Mouse (Mus musculus): ENCODE data around the gene Rasgef1a. TPM values are rescaled to one million over a fixed set of nuclear protein-coding genes. Genes with fewer than 3 reads are reported as not detected.

Gene Rasgef1a
- polyA plus RNA-seq, 1 experiment from 2014 or later: 0.22 TPM

DNA sequence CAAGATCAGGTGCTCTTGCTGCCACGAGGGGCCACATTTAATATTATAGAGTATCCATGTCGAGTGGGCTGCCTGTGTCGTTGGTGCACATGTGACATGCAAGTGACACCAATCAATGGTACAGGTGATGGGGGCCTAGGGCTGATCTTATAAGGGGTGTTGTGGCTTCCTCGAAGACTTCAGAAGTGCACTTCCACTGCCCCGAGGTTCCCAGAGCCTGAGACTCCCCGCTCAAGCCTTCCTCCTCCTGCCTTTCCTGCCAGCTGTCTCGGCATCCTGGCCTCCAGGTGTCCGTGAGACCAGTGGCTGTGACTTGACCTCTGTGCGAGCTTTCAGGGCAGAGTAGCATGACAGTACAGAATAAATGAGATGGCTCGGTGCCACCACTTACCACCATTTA lies 67.5 kb downstream of the Rasgef1a start:
- H3K4me2 ChIP-seq (replicated peaks): no peak overlapping the region
- H3K27ac ChIP-seq (replicated peaks): no peak overlapping the region
- WGBS: 77% methylated on average over 10 of the region's 10 CpGs
- no peaks in the 10 kb centered on the region for H3K36me3 ChIP-seq
- H3K27me3 ChIP-seq: no peaks in the 10 kb centered on the region; the same call in 1 of the 2 replicates
- ATAC-seq (ENCODE audit: low FRiP score, low read depth): no peak
- H3K4me1 ChIP-seq: peaks cover 15% of the 10 kb centered on the region
- no peaks in the 10 kb centered on the region for H3K9me3 ChIP-seq
- no peak overlapping the region for H3K4me3 ChIP-seq
- no peak overlapping the region for H3K9ac ChIP-seq (replicated peaks)

DNA sequence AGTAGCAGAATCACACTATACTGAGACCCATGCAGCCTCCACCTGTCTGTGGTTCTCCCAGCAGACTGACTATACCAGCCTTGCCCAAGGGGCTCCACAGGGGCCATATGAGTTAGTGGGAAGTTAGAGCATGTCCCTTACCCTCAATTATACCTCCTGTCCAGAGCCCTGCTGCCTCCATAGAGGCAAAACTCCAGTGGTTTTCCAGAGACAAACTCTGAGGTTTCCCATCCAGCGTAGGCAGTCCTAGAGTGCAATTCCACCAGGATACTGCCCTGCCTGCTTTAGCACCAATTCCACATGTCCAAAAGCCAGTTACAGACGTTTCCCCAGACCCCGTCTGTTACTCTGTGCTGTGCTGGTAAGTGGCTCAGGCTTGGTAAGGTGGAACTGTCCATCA lies 68.1 kb downstream of the Rasgef1a start:
- no peaks in the 10 kb centered on the region for H3K36me3 ChIP-seq
- 0 out of 2 replicates have a peak overlapping the region, but pooled peaks have one; percentile 35 for H3K27ac ChIP-seq (replicated peaks)
- no peaks in the 10 kb centered on the region; the same call in 1 of the 2 replicates for H3K27me3 ChIP-seq
- ATAC-seq (ENCODE audit: low FRiP score, low read depth): no peak
- no peaks in the 10 kb centered on the region for H3K9me3 ChIP-seq
- no peak overlapping the region for H3K4me3 ChIP-seq
- peaks cover 11% of the 10 kb centered on the region; the same call in 1 of the 2 replicates for H3K4me1 ChIP-seq
- WGBS: 55% methylated on average over 3 of the region's 3 CpGs
- no peak overlapping the region for H3K9ac ChIP-seq (replicated peaks)
- H3K4me2 ChIP-seq (replicated peaks): no peak overlapping the region

DNA sequence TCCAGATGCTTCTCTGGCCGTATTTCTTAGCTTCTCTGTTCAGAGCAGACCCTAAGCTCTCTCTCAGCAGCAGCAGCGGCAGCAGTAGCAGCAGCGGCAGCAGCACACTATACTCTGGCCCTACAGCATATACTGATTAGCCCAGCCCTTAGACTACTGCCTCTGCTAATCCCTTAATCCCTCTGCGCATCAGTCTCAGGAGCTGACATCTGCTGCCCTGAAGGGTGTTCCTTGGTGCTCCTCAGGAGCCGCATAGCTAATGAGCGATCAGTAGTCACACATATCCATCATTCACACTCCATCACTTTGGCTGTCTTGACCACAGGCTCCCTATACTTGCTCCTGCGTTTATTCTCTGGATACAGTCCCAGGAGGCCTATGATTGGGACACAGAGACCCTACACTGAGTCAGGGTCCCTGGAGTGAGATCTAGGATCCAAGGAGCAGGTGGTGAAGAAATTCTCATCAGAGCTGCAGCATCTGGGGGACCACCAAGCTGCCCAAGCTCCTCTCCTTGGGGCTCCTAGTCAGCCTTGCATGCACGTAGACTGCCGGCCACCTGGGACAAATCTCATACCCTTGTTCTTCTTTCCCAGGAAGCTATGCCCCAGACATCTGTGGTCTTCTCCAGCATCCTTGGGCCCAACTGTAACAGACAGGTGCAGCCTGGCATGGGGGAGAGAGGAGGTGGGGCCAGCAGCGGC lies 68.7 kb downstream of the Rasgef1a start:
- no peak overlapping the region for H3K4me2 ChIP-seq (replicated peaks)
- no peaks in the 10 kb centered on the region; the same call in 1 of the 2 replicates for H3K27me3 ChIP-seq
- H3K9me3 ChIP-seq: no peaks in the 10 kb centered on the region
- 47% methylated on average over 10 of the region's 10 CpGs for WGBS
- peak; percentile 62 for ATAC-seq (ENCODE audit: low FRiP score, low read depth)
- H3K4me1 ChIP-seq: peaks cover 9% of the 10 kb centered on the region; the same call in 1 of the 2 replicates
- H3K27ac ChIP-seq (replicated peaks): peak overlapping the region; percentile 35; the same call in 1 of the 2 replicates
- H3K36me3 ChIP-seq: no peaks in the 10 kb centered on the region
- H3K4me3 ChIP-seq: no peak overlapping the region
- no peak overlapping the region for H3K9ac ChIP-seq (replicated peaks)

DNA sequence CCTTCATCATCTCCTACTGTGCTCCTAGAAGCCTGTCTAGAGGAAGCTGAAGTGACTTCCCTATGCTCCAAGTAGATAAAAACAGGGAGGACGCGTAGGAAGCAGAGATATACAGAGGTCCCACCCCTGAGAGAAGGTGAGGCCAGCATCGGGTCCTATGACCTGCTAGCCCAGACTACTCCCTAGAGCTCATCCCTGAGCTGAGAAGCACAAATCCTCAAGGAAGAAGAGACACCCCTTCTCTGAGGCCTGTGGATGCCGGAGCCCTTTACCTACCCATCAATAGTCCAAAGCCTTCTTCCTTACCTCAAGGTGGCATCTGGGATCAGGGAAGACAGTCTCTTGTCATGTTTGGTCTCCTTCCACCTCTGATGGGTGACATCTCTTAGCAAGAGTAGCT lies 69.5 kb downstream of the Rasgef1a start:
- no peak for ATAC-seq (ENCODE audit: low FRiP score, low read depth)
- 92% methylated on average over 4 of the region's 4 CpGs for WGBS
- no peak overlapping the region for H3K9ac ChIP-seq (replicated peaks)

DNA sequence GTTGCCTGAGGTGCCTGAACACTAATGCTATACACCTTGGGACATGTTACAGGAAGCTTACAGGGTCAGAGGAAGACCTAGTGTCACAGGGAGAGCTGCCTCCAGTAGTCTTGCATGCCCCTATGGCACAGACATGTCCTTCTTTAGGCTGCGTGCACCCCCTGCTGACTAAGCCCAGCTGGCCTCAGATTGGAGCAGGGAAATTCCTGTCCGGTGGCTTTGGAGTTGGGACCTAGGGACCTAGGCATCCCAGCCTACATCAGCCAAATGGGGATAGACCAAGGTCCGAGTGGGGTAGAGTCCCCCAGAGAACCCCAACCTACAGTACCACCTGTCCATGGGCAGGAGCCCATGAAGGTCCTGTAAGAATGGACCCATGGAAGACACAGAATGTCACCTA lies 71.1 kb downstream of the Rasgef1a start:
- Histone ChIP-seq H3K4me2 (replicated peaks) (no peak overlapping the region), H3K9ac (replicated peaks) (no peak overlapping the region), H3K27ac (replicated peaks) (no peak overlapping the region), H3K4me3 (no peak overlapping the region), H3K27me3 (no peaks in the 10 kb centered on the region; the same call in 1 of the 2 replicates), H3K9me3 (no peaks in the 10 kb centered on the region), H3K36me3 (no peaks in the 10 kb centered on the region), H3K4me1 (peaks cover 9% of the 10 kb centered on the region; the same call in 1 of the 2 replicates)
- no peak for ATAC-seq (ENCODE audit: low FRiP score, low read depth)
- WGBS: 86% methylated on average over 3 of the region's 3 CpGs

More for the DNA sequence above, 69.5 kb downstream of the Rasgef1a start:
- H3K4me3 ChIP-seq: no peak overlapping the region
- H3K9me3 ChIP-seq: no peaks in the 10 kb centered on the region
- H3K27me3 ChIP-seq: no peaks in the 10 kb centered on the region; the same call in 1 of the 2 replicates
- H3K4me2 ChIP-seq (replicated peaks): no peak overlapping the region
- no peak overlapping the region for H3K27ac ChIP-seq (replicated peaks)
- H3K4me1 ChIP-seq: peaks cover 9% of the 10 kb centered on the region; the same call in 1 of the 2 replicates
- no peaks in the 10 kb centered on the region for H3K36me3 ChIP-seq

DNA sequence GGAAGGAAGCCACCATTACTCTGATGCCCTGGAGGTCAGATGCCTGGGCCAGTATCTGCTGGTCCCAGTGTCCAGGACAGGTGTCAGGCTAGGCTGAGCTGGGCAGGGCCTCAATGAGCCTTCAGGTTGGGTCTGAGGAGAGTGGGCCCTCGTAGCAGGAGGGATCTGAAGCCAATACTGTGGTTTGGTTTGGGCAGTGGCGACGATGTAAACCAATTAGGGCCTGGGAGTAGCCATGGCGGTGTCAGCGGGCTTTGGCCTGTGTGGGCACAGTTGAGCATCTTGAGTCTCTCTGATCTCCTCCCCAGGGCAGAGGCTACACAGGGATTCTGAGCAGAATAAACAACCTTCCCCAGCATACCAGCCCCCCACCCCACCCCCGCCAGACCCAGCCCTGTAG lies 72.4 kb downstream of the Rasgef1a start:
- WGBS: 79% methylated on average over 6 of the region's 6 CpGs
- H3K9ac ChIP-seq (replicated peaks): no peak overlapping the region
- H3K27me3 ChIP-seq: no peaks in the 10 kb centered on the region; the same call in 1 of the 2 replicates
- no peak for ATAC-seq (ENCODE audit: low FRiP score, low read depth)
- no peaks in the 10 kb centered on the region for H3K36me3 ChIP-seq
- no peak overlapping the region for H3K27ac ChIP-seq (replicated peaks)
- peaks cover 9% of the 10 kb centered on the region; the same call in 1 of the 2 replicates for H3K4me1 ChIP-seq
- H3K4me2 ChIP-seq (replicated peaks): no peak overlapping the region
- no peak overlapping the region for H3K4me3 ChIP-seq
- no peaks in the 10 kb centered on the region for H3K9me3 ChIP-seq

DNA sequence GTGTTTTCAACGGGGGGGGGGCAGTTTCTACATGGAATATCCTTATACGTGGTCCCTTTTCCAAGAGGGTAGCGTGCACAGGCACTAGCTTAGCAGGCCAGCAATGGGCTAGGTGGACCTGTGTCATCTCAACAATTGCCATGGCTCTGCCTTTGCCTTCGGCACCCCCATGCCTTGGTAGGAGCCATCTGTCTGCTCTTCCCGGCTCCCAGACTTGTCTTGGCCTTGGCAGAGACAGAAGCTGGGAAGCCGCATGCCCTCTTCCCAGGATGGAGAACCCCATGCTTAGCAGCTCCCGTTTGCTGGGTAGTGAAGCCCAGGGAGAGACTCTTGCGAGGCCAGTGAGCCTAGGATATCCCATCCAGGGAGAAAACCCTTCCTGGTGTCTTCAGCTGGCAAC lies 73.4 kb downstream of the Rasgef1a start:
- H3K9me3 ChIP-seq: no peaks in the 10 kb centered on the region
- H3K27me3 ChIP-seq: no peaks in the 10 kb centered on the region; the same call in 1 of the 2 replicates
- WGBS: 86% methylated on average over 8 of the region's 8 CpGs
- no peak overlapping the region for H3K27ac ChIP-seq (replicated peaks)
- H3K9ac ChIP-seq (replicated peaks): no peak overlapping the region
- H3K4me3 ChIP-seq: no peak overlapping the region
- no peak for ATAC-seq (ENCODE audit: low FRiP score, low read depth)
- no peak overlapping the region for H3K4me2 ChIP-seq (replicated peaks)
- H3K36me3 ChIP-seq: no peaks in the 10 kb centered on the region
- H3K4me1 ChIP-seq: peaks cover 7% of the 10 kb centered on the region; the same call in 1 of the 2 replicates

DNA sequence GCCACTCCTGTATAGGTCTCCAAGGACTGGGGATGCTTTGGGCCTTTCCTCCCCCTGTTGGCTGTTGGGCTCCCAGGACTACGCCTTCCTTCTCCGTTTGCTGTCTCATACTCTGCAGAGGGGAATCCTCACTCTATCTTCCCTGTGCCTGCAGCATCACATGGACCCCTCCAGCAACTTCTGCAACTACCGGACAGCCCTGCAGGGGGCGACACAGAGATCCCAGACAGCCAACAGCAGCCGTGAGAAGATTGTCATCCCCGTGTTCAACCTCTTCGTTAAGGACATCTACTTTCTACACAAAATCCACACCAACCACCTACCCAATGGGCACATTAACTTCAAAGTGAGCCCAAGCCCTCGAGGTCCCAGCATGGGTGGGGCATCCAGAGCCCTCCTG lies 76.7 kb downstream of the Rasgef1a start:
- H3K4me2 ChIP-seq (replicated peaks): no peak overlapping the region
- no peak overlapping the region for H3K27ac ChIP-seq (replicated peaks)
- no peaks in the 10 kb centered on the region for H3K36me3 ChIP-seq
- no peak for ATAC-seq (ENCODE audit: low FRiP score, low read depth)
- no peak overlapping the region for H3K4me3 ChIP-seq
- no peak overlapping the region for H3K9ac ChIP-seq (replicated peaks)
- H3K4me1 ChIP-seq: no peaks in the 10 kb centered on the region
- no peaks in the 10 kb centered on the region for H3K9me3 ChIP-seq
- H3K27me3 ChIP-seq: no peaks in the 10 kb centered on the region; the same call in 1 of the 2 replicates
- 54% methylated on average over 8 of the region's 8 CpGs for WGBS

DNA sequence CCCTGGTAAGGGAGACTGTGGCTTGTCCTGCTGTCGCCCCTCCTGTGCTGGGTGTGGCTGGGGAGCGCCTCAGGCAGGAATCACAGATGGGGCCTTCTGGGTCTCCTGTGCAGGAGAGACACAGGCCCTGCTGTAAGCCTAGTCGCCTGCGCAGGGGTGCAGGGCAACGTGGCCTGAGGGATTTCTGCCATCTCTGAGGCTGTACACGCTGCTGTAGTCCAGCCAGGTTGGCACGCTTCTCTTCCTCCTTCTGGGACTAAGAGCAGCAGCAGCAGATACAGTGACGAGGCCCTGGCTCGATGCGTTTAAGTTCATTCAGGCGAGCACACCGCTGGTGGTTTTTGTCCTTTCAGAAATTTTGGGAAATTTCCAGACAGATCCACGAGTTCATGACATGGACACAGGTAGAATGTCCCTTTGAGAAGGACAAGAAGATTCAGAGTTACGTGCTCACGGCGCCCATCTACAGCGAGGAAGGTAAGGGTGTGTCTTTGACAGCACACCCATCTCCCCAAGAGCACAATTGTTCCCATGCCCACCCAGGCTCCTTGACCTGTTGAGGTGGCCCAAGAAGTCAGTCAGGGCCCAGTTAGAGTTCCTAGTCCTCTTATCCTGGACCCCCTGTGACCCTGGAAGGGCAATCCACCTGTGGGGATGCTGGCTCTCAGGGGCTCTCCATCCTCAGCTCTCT lies 77.7 kb downstream of the Rasgef1a start:
- Histone ChIP-seq H3K4me2 (replicated peaks) (no peak overlapping the region), H3K27me3 (no peaks in the 10 kb centered on the region), H3K4me1 (no peaks in the 10 kb centered on the region), H3K27ac (replicated peaks) (no peak overlapping the region), H3K9ac (replicated peaks) (no peak overlapping the region), H3K9me3 (no peaks in the 10 kb centered on the region), H3K36me3 (no peaks in the 10 kb centered on the region), H3K4me3 (no peak overlapping the region)
- ATAC-seq (ENCODE audit: low FRiP score, low read depth): no peak
- 84% methylated on average over 17 of the region's 17 CpGs for WGBS

DNA sequence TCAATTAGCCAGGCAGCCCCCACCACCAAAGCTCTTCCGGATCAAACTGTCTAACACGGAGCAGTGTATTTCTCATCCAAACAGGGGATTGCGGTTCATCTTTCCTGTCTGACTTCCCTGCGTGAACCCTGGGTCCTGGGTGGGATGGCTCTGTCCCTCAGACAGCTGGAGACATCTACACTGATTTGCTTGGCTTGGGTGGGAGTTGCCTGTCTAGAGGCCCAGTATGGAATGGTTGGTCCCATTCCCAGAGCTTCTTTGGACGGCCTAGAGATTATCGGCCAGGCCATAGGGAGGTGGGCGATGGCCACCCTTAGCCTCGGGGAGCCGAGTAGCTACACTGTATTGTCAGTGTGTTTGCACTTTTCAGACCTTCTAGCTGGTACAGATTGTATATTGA lies 79.6 kb downstream of the Rasgef1a start:
- Histone ChIP-seq H3K9ac (replicated peaks) (no peak overlapping the region), H3K4me3 (no peak overlapping the region), H3K27ac (replicated peaks) (no peak overlapping the region), H3K4me2 (replicated peaks) (no peak overlapping the region), H3K9me3 (no peaks in the 10 kb centered on the region), H3K27me3 (no peaks in the 10 kb centered on the region), H3K4me1 (no peaks in the 10 kb centered on the region), H3K36me3 (no peaks in the 10 kb centered on the region)
- WGBS: 91% methylated on average over 9 of the region's 9 CpGs
- ATAC-seq (ENCODE audit: low FRiP score, low read depth): no peak

DNA sequence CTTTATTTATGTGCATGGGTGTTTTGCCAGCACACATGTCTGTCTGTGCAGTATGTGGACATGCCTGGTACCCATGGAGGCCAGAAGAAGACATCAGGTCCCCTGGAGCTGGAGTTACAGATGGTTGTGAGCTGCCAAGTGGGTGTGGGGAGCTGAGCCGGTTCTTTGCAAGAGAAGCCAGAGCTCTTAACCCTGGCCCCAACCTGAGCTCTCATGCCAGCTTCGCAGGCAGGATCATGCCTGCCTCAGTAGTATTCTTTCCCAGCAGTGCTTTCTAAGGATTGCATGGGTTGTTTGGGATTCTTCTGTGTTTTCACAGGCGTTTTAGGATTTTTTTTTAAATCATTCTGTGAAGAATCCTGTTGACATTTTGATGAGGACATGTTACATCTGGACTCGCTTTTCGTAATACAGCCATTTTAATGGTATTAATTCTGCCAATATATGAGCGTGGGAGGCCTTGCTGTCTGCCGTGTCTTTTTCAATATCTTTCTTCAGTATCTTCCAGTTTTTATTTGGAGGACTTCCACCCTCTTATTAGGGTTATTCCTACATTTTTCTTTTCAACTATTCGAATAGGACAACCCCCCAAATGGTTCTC lies 86.6 kb downstream of the Rasgef1a start:
- WGBS: 82% methylated on average over 8 of the region's 8 CpGs

DNA sequence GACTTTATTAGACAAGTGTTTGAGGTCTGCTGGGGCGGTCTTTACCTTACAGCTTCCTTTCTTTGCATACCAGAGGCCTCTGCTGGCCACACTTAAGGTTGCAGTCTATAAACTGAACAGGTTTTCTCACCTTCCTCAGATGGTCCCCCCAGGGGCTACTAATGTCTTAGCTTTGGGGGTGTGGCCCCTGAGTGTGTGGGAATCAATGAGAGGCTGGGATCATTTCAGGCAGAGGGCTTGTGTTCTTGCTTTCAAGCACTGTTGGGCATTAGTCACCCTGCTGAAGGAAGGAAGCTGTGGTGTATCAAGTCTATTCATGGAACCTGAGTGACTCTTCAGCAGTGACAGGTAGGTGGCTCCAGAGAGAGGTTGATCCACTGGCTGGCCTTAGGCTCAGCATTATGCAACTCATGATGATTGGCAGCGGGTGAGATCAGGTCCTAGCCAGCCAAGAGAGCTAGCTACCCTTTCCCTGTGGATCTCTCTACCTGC lies 88.1 kb downstream of the Rasgef1a start:
- Histone ChIP-seq H3K9ac (replicated peaks) (no peak overlapping the region), H3K4me1 (no peaks in the 10 kb centered on the region), H3K36me3 (no peaks in the 10 kb centered on the region), H3K27ac (replicated peaks) (no peak overlapping the region), H3K4me2 (replicated peaks) (no peak overlapping the region), H3K27me3 (no peaks in the 10 kb centered on the region), H3K4me3 (no peak overlapping the region), H3K9me3 (no peaks in the 10 kb centered on the region)
- no peak for ATAC-seq (ENCODE audit: low FRiP score, low read depth)
- 42% methylated on average over 2 of the region's 2 CpGs for WGBS

More for the DNA sequence above, 86.6 kb downstream of the Rasgef1a start:
- H3K9me3 ChIP-seq: no peaks in the 10 kb centered on the region
- no peaks in the 10 kb centered on the region for H3K27me3 ChIP-seq
- H3K4me3 ChIP-seq: no peak overlapping the region
- no peak overlapping the region for H3K4me2 ChIP-seq (replicated peaks)
- no peak overlapping the region for H3K27ac ChIP-seq (replicated peaks)
- no peaks in the 10 kb centered on the region for H3K36me3 ChIP-seq
- H3K9ac ChIP-seq (replicated peaks): no peak overlapping the region
- no peak for ATAC-seq (ENCODE audit: low FRiP score, low read depth)
- no peaks in the 10 kb centered on the region for H3K4me1 ChIP-seq

Data from midbrain, embryonic 12.5 days (tissue).